Mouse (Mus musculus) thymus, adult 18-20 months (tissue): ENCODE results near the gene 2310034G01Rik.

Experiments
- DNase-seq, 2 experiments: peaks; one replicate each; pipeline ENCODE4 v3.0.0; 2022; ENCODE audit warnings: mixed read lengths in 2 of 2

The 2310034G01Rik gene

DNA sequence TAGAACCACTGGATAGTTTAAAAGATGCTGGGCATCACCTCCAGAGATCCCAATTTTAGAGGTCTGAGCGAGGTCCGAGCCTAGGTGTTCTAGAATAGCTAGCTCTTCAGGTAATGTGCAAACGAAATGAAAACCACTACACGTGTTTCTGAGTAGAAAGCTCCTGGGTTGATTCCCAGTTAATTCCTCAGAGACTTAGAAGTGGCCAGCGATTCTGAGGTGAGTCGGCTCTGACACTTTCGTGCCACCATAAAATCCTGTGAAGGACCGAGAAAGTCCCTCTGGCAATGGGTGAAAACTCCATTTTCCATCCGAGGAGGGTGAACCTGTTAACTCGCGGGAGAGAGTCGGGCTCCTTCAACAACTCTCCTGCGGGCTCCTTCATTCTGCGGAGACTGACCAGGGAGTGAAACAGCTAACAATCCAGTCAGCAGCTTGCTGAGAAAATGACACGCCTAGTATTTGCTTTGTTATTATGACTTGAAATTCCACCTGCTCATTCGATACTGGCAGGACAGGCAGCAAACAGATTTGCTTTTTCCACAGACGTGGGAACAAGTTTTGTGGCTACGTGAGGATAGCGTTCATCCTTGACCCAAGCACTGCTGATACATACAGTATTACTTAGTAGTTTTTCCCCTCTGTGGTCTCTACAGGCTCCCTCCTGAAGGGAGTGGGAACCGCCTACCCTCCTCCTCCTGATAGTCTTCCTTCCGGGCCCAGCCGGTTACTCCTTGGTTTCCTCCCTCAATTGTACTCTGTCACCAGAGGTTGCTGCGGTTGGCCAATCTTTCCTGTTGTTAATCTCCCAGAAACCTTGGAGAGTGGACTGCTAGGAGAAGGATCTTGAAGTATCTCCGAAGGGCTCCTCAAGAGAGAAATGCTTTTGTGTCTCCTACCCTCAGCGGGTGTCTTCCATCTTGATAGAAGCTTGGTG lies 7.5 kb upstream of the 2310034G01Rik start:
- DNase-seq, result no peak

- peak; percentile 82 to 84 for DNase-seq
These were observed 6.6 kb upstream of the 2310034G01Rik start for GRCm38 (mm10) chr19:46356701-46357138.

- no peak for DNase-seq
These were observed 552 bp downstream of the 2310034G01Rik start for GRCm38 (mm10) chr19:46349550-46349949.

DNA sequence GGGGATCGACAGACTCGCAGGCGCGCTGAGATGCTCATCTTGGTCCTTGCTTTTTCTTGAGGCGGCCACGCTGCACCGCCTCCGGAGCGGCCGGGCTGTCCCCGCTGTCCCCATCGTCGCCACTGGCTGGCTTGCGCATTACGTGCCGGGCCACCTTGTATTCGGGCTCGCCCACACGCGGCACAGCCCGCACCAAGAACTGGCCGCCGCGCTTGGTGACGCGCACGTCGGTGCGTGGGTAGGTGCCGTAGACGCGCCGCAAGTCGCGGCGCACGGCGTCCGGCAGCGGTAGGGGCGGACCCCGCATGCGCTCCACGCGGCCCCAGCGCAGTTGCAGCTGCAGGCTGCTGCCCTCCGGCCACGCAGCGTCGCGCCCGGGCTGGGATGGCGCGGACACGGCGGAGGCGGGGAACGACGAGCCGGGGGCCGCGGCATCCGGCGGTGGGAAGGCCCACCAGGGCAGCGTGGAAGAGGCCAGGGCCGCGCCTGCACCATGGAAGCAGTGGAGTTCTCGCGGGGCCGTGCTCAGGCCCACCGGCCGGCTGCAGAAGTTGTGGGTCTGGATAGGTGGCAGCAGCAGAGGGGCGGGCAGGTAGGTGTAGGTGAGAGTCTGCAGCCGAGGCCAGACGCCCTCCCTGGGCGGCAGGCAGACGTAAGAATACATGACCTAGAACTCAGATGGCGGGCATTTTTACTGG lies 1.2 kb downstream of the 2310034G01Rik start:
- peak in 1 of 2 experiments; percentile 16 for DNase-seq

DNA sequence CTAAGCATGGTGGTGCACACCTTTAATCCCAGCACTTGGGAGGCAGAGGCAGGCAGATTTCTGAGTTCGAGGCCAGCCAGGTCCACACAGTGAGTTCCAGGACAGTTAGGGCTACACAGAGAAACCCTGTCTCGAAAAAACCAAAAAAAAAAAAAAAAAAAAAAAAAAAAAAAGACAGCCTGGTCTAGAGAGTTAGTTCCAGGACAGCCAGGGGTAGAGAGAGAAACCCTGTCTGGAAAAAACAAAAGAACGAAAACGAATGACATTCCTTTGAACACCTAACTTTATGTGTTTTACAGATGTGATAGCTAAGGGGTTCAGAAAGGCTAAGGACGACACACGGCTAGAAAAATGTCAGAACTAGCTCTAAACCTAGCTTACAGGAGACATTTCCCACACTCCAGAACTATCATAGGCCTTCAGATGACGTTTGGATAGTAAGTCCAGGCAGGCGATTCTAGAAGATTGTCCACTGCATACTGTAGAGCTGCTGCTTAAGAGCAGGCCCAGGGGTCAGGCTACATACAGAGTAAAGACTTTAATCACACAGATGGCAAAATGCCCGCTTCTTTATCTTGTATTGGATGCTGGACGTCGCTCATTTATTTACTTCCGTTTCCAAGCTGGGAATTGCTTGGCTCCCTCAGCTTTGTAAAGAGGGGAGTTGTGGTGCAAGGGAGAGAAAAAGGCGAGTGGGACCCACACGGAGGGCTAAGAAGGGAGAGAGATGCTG lies 2.0 kb downstream of the 2310034G01Rik start:
- no peak for DNase-seq

GRCm38 (mm10) chr19:46347146-46347545 lies 3.0 kb downstream of the 2310034G01Rik start:
- DNase-seq, result no peak

DNA sequence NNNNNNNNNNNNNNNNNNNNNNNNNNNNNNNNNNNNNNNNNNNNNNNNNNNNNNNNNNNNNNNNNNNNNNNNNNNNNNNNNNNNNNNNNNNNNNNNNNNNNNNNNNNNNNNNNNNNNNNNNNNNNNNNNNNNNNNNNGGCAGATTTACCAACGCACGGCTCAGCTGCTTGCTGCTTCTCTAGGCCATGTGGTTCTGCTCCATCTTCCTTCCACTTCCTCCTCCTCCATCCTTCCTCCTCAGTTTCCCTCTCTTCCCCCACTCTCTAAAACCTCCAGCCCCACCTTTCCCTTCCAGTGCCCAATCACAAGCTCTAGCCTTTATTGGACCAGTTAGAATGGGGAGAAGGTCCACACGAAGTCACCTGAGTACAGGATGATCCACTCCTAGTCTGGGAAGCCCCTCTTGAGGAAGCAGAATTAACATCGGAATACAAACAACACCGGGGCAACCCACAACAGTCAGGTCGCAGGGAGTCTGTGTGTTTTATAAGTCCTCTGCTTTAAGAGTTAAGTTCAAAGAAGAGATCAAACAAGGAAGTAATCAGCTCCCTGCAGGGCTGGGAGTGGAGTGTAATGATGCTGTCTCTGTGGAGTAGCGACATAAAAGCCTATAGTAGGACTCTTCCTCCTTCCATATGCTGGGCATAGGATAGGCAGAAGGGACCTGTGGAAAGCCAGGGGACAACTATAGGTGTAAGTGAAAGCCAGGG lies 5.2 kb downstream of the 2310034G01Rik start:
- no peak for DNase-seq

DNA sequence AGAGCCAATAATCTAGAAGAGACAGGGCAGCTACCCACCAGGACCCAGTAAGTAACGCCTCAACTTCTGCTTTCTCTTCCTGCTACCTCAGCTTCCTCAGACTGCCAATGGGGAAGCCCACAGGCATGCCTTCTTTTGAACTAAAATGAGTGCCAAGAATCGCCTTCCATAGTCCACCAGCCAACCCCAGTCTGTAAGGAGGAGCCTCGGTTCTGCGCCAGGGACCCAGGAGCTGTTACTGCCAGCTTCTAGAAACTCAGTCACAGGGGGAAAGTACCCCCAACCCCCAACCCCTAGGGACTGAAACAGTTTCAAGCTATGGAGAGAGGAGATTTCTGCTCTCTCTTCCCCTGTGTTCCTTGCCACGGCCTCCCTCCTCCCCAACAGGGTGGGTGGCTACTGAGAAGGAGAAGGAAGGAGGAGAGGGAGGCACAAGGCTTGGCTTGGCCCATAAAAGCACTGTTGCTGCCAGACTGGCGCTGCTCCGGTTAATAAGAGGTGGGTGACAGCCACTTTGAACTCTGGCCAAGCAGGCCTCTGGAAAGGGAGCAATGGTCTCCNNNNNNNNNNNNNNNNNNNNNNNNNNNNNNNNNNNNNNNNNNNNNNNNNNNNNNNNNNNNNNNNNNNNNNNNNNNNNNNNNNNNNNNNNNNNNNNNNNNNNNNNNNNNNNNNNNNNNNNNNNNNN lies 10.7 kb downstream of the 2310034G01Rik start:
- DNase-seq, result no peak

DNA sequence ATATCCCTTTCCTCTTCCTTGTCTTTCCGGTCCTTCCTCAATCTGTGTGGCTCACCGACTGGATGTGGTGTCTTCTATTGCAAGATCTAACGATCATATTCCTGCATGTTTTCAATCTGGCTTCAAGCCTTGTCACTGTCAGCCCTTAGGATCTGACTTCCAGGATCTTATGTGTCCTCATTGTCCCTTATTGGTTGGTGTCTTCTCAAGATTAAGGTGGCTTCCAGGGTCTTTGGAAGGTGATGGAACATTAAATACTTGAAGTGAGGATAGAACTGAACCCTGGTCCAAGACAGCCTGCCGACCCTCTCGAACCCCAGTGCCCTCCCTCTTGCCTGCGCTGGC lies 11.2 kb downstream of the 2310034G01Rik start:
- DNase-seq, result no peak

- peak; percentile 87 to 94 for DNase-seq
These were observed 11.7 kb downstream of the 2310034G01Rik start, which contains the start of gene Cuedc2 for GRCm38 (mm10) chr19:46338331-46338936. Gene Cuedc2, minus strand, starts transcription at chr19:46338702.

- no peak for DNase-seq
These were observed 12.3 kb downstream of the 2310034G01Rik start for GRCm38 (mm10) chr19:46337719-46338330.

GRCm38 (mm10) chr19:46333906-46334305 lies 16.2 kb downstream of the 2310034G01Rik start:
- no peak for DNase-seq

GRCm38 (mm10) chr19:46332721-46333339 lies 17.3 kb downstream of the 2310034G01Rik start:
- no peak for DNase-seq

GRCm38 (mm10) chr19:46331936-46332335 lies 18.2 kb downstream of the 2310034G01Rik start:
- DNase-seq, result no peak

DNA sequence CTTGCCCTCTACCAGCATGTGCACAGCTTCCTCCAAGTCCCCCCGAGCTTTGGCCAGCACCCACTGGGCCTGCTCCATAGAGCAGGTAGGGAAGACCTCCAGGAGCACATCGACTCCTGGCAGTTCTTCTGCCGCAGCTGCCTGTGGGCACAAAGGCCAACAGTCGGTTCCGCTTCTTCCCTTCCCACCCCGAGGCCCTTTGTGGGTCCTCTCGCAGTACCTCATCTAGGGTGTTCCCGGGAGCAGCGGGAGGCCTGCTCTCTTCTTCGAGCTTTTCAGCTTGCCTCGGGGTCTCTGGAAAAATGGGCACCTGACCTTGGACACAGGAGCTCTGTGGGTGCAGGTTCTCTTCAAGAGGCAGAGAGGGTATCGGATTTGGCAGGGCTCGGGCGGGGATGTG lies 18.8 kb downstream of the 2310034G01Rik start:
- DNase-seq, result no peak

- no peak for DNase-seq
These were observed 19.4 kb downstream of the 2310034G01Rik start for GRCm38 (mm10) chr19:46330696-46331095.

GRCm38 (mm10) chr19:46329951-46330350 lies 20.2 kb downstream of the 2310034G01Rik start:
- DNase-seq, result no peak

DNA sequence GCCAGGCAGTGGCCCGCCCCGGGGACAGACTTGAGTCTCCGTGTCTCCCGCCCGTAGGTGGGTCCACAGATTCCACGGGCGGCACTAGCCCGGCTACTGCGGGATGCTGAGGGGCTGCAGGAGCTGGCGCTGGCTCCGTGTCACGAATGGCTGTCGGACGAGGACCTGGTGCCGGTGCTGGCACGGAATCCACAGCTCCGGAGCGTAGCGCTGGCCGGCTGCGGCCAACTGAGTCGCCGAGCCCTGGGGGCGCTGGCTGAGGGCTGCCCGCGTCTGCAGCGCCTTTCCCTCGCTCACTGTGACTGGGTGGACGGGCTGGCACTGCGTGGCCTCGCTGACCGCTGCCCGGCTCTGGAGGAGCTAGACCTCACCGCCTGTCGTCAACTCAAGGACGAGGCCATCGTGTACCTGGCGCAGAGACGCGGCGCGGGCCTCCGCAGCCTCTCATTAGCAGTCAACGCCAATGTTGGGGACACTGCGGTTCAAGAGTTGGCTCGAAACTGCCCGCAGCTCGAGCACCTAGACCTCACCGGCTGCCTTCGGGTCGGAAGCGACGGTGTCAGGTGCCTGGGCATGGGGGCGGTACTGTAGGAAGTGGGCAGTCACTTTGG lies 21.0 kb downstream of the 2310034G01Rik start:
- DNase-seq, result no peak

- peak; percentile 80 to 85 for DNase-seq
These were observed 21.7 kb downstream of the 2310034G01Rik start, which contains the start of gene Fbxl15 for GRCm38 (mm10) chr19:46328081-46329030. Gene Fbxl15, plus strand, starts transcription at chr19:46328184.
